Mouse (Mus musculus) intestine, embryonic 14.5 days (tissue): ENCODE measurements around the gene Nsd2. TPM values are rescaled to one million over a fixed set of nuclear protein-coding genes. Genes with fewer than 3 reads are reported as not detected.

Experiments used
- ATAC-seq: fragments of 200-750 bp; cut with Nextera tagmentation; replicated peaks from 2 replicates; pipeline ENCODE4 v1.8.0; 2017; ENCODE audit warnings: low read depth, moderate number of reproducible peaks, moderate TSS enrichment, moderate library complexity; ENCODE audit not compliant: low FRiP score, low TSS enrichment
- DNase-seq: peaks from one replicate; pipeline ENCODE4 v3.0.0-alpha.2; 2018; ENCODE audit warnings: low spot score
- H3K27ac ChIP-seq: fragments of 300-500 bp; sonication (generic); 2 replicates; pipeline ENCODE4 v1.5.1; 2014; ENCODE audit warnings: low read depth, mild to moderate bottlenecking, control low read depth
- H3K27me3 ChIP-seq: fragments of 300-500 bp; sonication (generic); replicated peaks from 2 replicates; pipeline ENCODE4 v1.6.1; 2014; ENCODE audit warnings: low read length, control low read depth; ENCODE audit not compliant: control insufficient read depth, insufficient read depth
- H3K36me3 ChIP-seq: fragments of 300-500 bp; sonication (generic); 2 replicates; pipeline ENCODE4 v1.6.1; 2014; ENCODE audit warnings: low read length, control low read depth; ENCODE audit not compliant: control insufficient read depth, insufficient read depth
- H3K4me1 ChIP-seq: fragments of 300-500 bp; sonication (generic); replicated peaks from 2 replicates; pipeline ENCODE4 v1.6.1; 2014; ENCODE audit warnings: low read length, control low read depth, mixed read lengths; ENCODE audit not compliant: control insufficient read depth, insufficient read depth
- H3K4me2 ChIP-seq: fragments of 300-500 bp; sonication (generic); 2 replicates; pipeline ENCODE4 v1.6.1; 2014; ENCODE audit warnings: low read length
- H3K4me3 ChIP-seq: fragments of 300-500 bp; sonication (generic); 2 replicates; pipeline ENCODE4 v1.5.1; 2014; ENCODE audit warnings: low read depth, low read length, control low read depth, mixed read lengths
- H3K9ac ChIP-seq: fragments of 300-500 bp; sonication (generic); 2 replicates; pipeline ENCODE4 v1.6.1; 2014; ENCODE audit warnings: mild to moderate bottlenecking, low read length
- H3K9me3 ChIP-seq: fragments of 300-500 bp; sonication (generic); 2 replicates; pipeline ENCODE4 v1.6.1; 2016; ENCODE audit warnings: low read length, control low read depth; ENCODE audit not compliant: control insufficient read depth
- WGBS: fragments of 180-500 bp; shearing (Covaris S2); extraction: QIAGEN DNeasy Blood & Tissue Kit; methylation state at CpG from one replicate; pipeline ENCODE4 v1.1.7; 2014; 5-methylcytosine and 5-hydroxymethylcytosine counted together
- polyA plus RNA-seq: library from polyadenylated mRNA; unstranded; fragments of >200 nt; fragmentation: Nextera tagmentation; extraction: Ambion mirVana; gene quantifications from 2 replicates; pipeline ENCODE4 v1.2.1, GENCODE M21; 2014

Gene Nsd2
- 56.7 and 59.2 TPM in 2 replicates for polyA plus RNA-seq

DNA sequence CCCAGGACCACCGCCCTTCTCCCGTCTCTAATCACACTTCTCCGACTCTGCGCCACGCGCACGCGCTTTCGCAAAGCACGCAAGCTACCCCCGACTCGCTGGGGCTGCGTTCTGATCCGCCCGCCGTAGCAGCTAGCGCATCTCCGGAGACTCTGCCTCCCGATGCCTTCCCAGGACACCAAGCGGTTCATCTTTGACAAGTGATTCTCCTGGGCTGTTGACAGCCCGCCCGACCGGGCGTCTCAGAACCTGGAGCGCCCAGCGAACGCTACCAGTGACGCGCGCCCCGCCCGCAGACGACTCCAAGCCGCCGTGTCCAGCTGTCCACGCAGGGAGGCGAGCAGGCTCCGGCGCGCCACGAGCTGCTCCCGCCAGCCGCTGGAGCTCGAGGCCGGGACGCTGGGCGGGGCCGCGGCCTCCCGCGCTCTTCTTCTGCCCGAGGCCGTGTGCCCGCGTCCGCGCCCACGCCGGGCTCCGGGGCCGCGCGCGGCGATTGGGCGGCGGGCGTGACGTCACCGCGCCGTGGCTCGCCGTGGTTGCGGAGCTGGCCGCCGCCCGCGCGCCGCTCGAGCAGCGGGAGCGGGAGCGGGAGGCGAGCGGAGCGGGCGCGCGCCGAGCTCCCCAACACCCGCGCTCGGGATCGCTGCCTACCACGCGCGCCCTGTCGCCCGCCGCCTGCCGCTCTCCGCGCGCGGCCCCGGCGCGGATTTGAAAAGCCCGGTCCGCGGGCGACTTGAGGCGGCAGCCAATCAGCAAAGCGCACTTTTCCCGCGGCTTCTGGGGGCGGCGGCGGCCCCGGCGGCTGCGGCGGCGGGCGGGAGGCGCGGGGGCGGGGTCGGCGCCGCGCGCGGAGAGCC, at the start of gene Nsd2:
TSS of gene Nsd2 (plus strand) at position 850 of the 857 bp plus-strand sequence.
- H3K36me3 ChIP-seq: no peaks in the 10 kb centered on the region
- ATAC-seq (peak; percentile 73), DNase-seq (peak; percentile 88)
- peaks cover 21% of the 10 kb centered on the region for H3K4me1 ChIP-seq
- no peaks in the 10 kb centered on the region for H3K9me3 ChIP-seq
- WGBS: 0% methylated on average over 97 of the region's 136 CpGs
- H3K27ac ChIP-seq: peak within 1 kb of the TSS; percentile 97
- H3K27me3 ChIP-seq: no peaks in the 10 kb centered on the region
- H3K9ac ChIP-seq: peak within 1 kb of the TSS; percentile 96
- peak within 1 kb of the TSS; percentile 77 for H3K4me2 ChIP-seq
- peak within 1 kb of the TSS; percentile 98 for H3K4me3 ChIP-seq

- Histone ChIP-seq H3K4me3 (no peak overlapping the region), H3K4me2 (no peak overlapping the region), H3K36me3 (peaks cover 31% of the 10 kb centered on the region), H3K9me3 (no peaks in the 10 kb centered on the region), H3K4me1 (peaks cover 7% of the 10 kb centered on the region), H3K27ac (no peak overlapping the region), H3K27me3 (no peaks in the 10 kb centered on the region), H3K9ac (no peak overlapping the region)
- DNase-seq (no peak), ATAC-seq (no peak)
Observed at GRCm38 (mm10) chr5:33777195-33777594, 43.3 kb upstream of the Nsd2 start.

DNA sequence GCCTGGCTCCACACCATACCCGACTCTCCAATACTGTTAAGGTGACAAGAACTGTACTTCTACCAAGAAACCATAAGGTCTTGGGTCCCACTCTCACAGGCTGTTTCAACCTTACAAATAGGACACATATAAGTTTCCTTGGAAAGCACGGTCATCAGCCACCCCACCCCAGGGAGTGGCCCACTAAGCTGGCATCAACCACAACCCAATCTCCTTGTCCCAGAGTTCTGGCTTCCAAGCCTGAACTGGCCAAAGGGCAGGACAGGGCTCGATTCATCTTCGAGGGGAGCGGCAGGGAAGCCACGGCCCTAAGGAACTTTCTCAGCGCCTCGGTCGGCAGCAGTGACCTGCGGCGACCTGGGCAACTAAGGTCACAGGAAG, 38.6 kb upstream of the Nsd2 start:
- DNase-seq (no peak), ATAC-seq (peak; percentile 14; the same call in 1 of the 2 replicates)
- Histone ChIP-seq H3K4me2 (peak overlapping the region; percentile 74), H3K9ac (peak overlapping the region; percentile 79), H3K4me1 (peaks cover 7% of the 10 kb centered on the region), H3K36me3 (peaks cover 11% of the 10 kb centered on the region), H3K27me3 (no peaks in the 10 kb centered on the region), H3K27ac (peak overlapping the region; percentile 62; the same call in 1 of the 2 replicates), H3K9me3 (no peaks in the 10 kb centered on the region), H3K4me3 (peak overlapping the region; percentile 88)
- WGBS: 6% methylated on average over 11 of the region's 11 CpGs

DNA sequence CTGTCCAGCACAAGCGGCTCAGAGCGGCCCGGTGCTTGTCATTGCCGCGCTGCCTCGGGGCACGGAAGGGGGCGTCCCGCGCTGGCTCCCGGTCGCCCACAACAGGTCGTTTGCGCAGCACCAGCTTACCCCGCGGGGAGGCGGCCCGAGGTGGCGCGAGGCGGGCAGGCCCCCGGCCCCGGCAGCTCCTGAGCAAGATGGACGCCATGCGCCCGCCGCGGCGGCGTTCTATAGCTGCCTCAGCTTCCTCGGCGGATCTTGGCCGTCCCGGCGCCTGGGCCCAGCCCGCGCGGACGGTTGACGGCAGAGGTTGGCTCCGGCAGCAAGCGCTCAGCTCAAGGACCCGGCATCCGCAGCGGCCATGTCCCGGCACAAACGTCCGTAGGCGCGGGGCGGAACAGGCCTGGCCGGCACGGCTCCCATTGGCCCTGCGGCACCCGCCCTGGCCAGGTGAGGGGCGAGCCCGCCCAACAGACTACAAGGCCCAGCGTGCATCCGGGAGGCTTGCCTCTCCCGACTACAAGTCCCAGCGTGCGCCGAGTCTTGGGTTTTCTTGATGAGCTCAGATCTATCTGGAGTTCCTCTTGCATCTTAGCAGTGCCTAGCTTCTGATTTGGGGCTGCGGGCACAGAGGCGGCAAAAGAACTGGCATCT, 38.1 kb upstream of the Nsd2 start, which contains the start of gene Letm1:
TSS of gene Letm1 (minus strand) at position 473 of the 654 bp plus-strand sequence.
- Histone ChIP-seq H3K4me3 (peak within 1 kb of the TSS; percentile 88), H3K4me1 (peaks cover 7% of the 10 kb centered on the region), H3K9me3 (no peaks in the 10 kb centered on the region), H3K9ac (peak within 1 kb of the TSS; percentile 79), H3K27me3 (no peaks in the 10 kb centered on the region), H3K36me3 (peaks cover 5% of the 10 kb centered on the region), H3K4me2 (peak within 1 kb of the TSS; percentile 74), H3K27ac (peak within 1 kb of the TSS; percentile 62; the same call in 1 of the 2 replicates)
- DNase-seq (peak; percentile 92), ATAC-seq (peak; percentile 99)
- whole genome bisulfite sequencing: under 1% methylated on average over 65 of the region's 65 CpGs

DNA sequence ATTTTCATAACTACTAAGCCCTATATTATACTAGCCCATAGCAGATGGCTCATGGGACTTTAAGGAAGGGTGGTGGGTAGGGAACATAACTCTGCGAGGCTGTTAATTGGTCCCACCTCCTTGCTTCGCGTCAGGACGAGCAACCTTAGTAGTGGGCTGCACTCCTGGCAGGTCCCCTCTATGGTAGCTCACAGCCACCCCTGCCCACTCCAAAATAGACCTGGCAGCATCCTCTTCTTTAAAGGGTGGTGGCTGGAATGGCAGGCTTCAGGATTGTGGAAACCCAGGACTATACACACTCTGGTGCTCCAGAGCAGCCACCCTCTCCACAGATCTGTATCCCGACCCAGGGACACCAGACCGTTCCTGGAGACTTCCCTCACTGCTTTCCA, 37.5 kb upstream of the Nsd2 start:
- no peaks in the 10 kb centered on the region for H3K27me3 ChIP-seq
- peak overlapping the region; percentile 79 for H3K9ac ChIP-seq
- DNase-seq (no peak), ATAC-seq (peak; percentile 77; the same call in 1 of the 2 replicates)
- H3K4me3 ChIP-seq: peak overlapping the region; percentile 88
- peaks cover 7% of the 10 kb centered on the region for H3K4me1 ChIP-seq
- H3K4me2 ChIP-seq: peak overlapping the region; percentile 74
- H3K36me3 ChIP-seq: peaks cover under 1% of the 10 kb centered on the region
- 6% methylated on average over 6 of the region's 6 CpGs for WGBS
- no peaks in the 10 kb centered on the region for H3K9me3 ChIP-seq
- no peak overlapping the region for H3K27ac ChIP-seq

GRCm38 (mm10) chr5:33791912-33792643, 28.4 kb upstream of the Nsd2 start:
- no peak overlapping the region for H3K4me2 ChIP-seq
- no peak overlapping the region for H3K27ac ChIP-seq
- DNase-seq (no peak), ATAC-seq (no peak)
- H3K9me3 ChIP-seq: no peaks in the 10 kb centered on the region
- H3K9ac ChIP-seq: no peak overlapping the region
- H3K4me1 ChIP-seq: no peaks in the 10 kb centered on the region
- no peak overlapping the region for H3K4me3 ChIP-seq
- no peaks in the 10 kb centered on the region for H3K27me3 ChIP-seq
- no peaks in the 10 kb centered on the region for H3K36me3 ChIP-seq
- 80% methylated on average over 5 of the region's 5 CpGs for WGBS

DNA sequence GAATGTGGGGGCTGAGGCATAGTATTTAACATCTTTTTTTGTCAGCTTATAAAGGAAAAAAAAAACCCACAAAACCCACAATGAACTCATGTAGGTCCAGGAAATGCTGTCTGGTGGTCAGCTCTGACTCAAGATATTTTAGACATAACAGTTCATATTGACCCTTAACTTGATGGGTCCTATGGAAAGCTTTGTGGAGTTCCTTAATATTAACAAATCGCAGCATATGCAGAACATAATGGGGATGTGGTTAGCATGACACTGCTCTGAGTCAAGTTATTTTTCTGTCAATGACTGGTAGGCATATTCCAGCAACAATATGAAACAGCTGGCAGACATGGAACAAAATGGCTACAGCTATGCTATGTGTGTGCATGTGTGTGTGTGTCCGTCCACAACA, 17.2 kb upstream of the Nsd2 start:
- no peaks in the 10 kb centered on the region for H3K27me3 ChIP-seq
- no peak overlapping the region for H3K4me3 ChIP-seq
- no peak overlapping the region for H3K4me2 ChIP-seq
- DNase-seq: no peak
- no peak overlapping the region for H3K9ac ChIP-seq
- H3K36me3 ChIP-seq: no peaks in the 10 kb centered on the region
- peaks cover 6% of the 10 kb centered on the region for H3K9me3 ChIP-seq
- H3K27ac ChIP-seq: no peak overlapping the region
- no peaks in the 10 kb centered on the region for H3K4me1 ChIP-seq
- ATAC-seq: no peak
- WGBS: 89% methylated on average over 2 of the region's 2 CpGs

- no peak overlapping the region for H3K4me2 ChIP-seq
- H3K27me3 ChIP-seq: no peaks in the 10 kb centered on the region
- H3K36me3 ChIP-seq: no peaks in the 10 kb centered on the region
- DNase-seq: no peak
- no peak overlapping the region for H3K27ac ChIP-seq
- H3K4me1 ChIP-seq: no peaks in the 10 kb centered on the region
- no peaks in the 10 kb centered on the region for H3K9me3 ChIP-seq
- no peak overlapping the region for H3K9ac ChIP-seq
- no peak for ATAC-seq
- whole genome bisulfite sequencing: 85% methylated on average over 4 of the region's 4 CpGs
- no peak overlapping the region for H3K4me3 ChIP-seq
Observed at GRCm38 (mm10) chr5:33811519-33811918, 9.0 kb upstream of the Nsd2 start.
